Mouse (Mus musculus) liver, postnatal 0 days (tissue): ENCODE measurements around the gene Col4a1.

ENCODE experiments used
- CTCF ChIP-seq: sonication (generic); IDR thresholded peaks from 2 replicates; pipeline ENCODE4 v1.5.1; 2016; ENCODE audit warnings: antibody characterized with exemption, low read depth
- EP300 ChIP-seq: IDR thresholded peaks from 2 replicates; pipeline ENCODE4 v1.6.1; 2016; ENCODE audit warnings: antibody characterized with exemption, low read depth, mild to moderate bottlenecking

- TF ChIP-seq CTCF (peak; percentile 96), EP300 (no peak)
Observed at GRCm38 (mm10) chr8:11253556-11253955, 59.1 kb downstream of the Col4a1 start.
